Mouse (Mus musculus): Measurements from ENCODE around the gene Zfp287.

GRCm38 (mm10) chr11:62747227-62747626, 15.5 kb upstream of the Zfp287 start:
- no peak for TF ChIP-seq POLR2A (IDR thresholded peaks at IDR 0.05; ENCODE audit: low read depth, low read length)
- TF ChIP-seq CTCF (conservative IDR thresholded peaks at IDR 0.05; ENCODE audit: insufficient read depth, insufficient read length, low read depth, low read length): no peak

All from kidney, adult 2 months (tissue).